Mouse (Mus musculus) limb, embryonic 13.5 days (tissue): ENCODE results near the gene Irgq. TPM values are rescaled to one million over a fixed set of nuclear protein-coding genes. Genes with fewer than 3 reads are reported as not detected.

Experiments
- ATAC-seq: fragments of 200-750 bp; cut with Nextera tagmentation; 2 replicates; pipeline ENCODE4 v1.8.0; 2017; ENCODE audit warnings: low read depth, moderate number of reproducible peaks, moderate TSS enrichment; ENCODE audit not compliant: low FRiP score
- H3K27ac ChIP-seq: fragments of 300-500 bp; sonication (generic); 2 replicates; pipeline ENCODE4 v1.5.1; 2015; ENCODE audit warnings: inconsistent platforms, mild to moderate bottlenecking, moderate library complexity
- H3K27me3 ChIP-seq: fragments of 300-500 bp; sonication (generic); 2 replicates; pipeline ENCODE4 v1.6.1; 2015; ENCODE audit warnings: mild to moderate bottlenecking, inconsistent platforms
- H3K36me3 ChIP-seq: fragments of 300-500 bp; sonication (generic); 2 replicates; pipeline ENCODE4 v1.6.1; 2015; ENCODE audit warnings: inconsistent platforms, mild to moderate bottlenecking, moderate library complexity
- H3K4me1 ChIP-seq: fragments of 300-500 bp; sonication (generic); 2 replicates; pipeline ENCODE4 v1.6.1; 2015; ENCODE audit warnings: inconsistent platforms
- H3K4me2 ChIP-seq: fragments of 300-500 bp; sonication (generic); replicated peaks from 2 replicates; pipeline ENCODE4 v1.6.1; 2015; ENCODE audit warnings: inconsistent platforms, mild to moderate bottlenecking, moderate library complexity
- H3K4me3 ChIP-seq: fragments of 300-500 bp; sonication (generic); 2 replicates; pipeline ENCODE4 v1.5.1; 2015; ENCODE audit warnings: moderate library complexity, mild to moderate bottlenecking, inconsistent platforms
- H3K9ac ChIP-seq: fragments of 300-500 bp; sonication (generic); 2 replicates; pipeline ENCODE4 v1.6.1; 2015; ENCODE audit warnings: mild to moderate bottlenecking, inconsistent platforms
- H3K9me3 ChIP-seq: fragments of 300-500 bp; sonication (generic); 2 replicates; pipeline ENCODE4 v1.6.1; 2016; ENCODE audit warnings: inconsistent platforms
- WGBS: fragments of 180-500 bp; shearing (Covaris S2); methylation state at CpG from one replicate; pipeline ENCODE4 v1.1.7; 2015; 5-methylcytosine and 5-hydroxymethylcytosine counted together
- polyA plus RNA-seq: library from polyadenylated mRNA; unstranded; fragments of >200 nt; fragmentation: Nextera tagmentation; extraction: Ambion mirVana; gene quantifications from 2 replicates; pipeline ENCODE4 v1.2.1, GENCODE M21; 2015

Gene Irgq
- polyA plus RNA-seq, 1 experiment from 2014 or later: 8.1 TPM

DNA sequence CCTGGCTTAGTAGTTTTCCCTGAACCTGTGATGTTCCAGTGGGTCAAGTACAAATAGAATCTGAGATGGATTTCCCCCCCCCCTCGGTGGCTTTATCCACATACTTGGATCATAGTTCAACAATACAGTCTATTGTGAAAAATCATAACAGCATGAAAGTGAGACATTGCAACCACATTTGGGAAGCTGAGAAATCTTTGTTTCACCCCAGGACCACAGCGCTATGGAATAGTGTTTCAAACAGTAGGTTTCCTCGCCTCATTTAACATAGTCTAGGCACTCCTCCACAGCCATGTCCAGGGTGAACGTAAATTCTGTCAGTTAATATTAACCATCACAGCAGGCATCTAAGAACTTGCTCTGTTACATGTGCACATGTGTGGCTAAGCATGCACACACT, 6.6 kb downstream of the Irgq start:
- peaks cover 15% of the 10 kb centered on the region for H3K27me3 ChIP-seq
- no peak overlapping the region for H3K4me3 ChIP-seq
- no peak overlapping the region for H3K9ac ChIP-seq
- H3K4me1 ChIP-seq: peaks cover 26% of the 10 kb centered on the region
- H3K4me2 ChIP-seq: no peak overlapping the region
- WGBS: 75% methylated on average over 4 of the region's 4 CpGs
- no peak for ATAC-seq
- peaks cover 42% of the 10 kb centered on the region for H3K36me3 ChIP-seq
- 0 out of 2 replicates have a peak, but pooled peaks cover 3% of the 10 kb centered on the region for H3K9me3 ChIP-seq
- no peak overlapping the region for H3K27ac ChIP-seq

DNA sequence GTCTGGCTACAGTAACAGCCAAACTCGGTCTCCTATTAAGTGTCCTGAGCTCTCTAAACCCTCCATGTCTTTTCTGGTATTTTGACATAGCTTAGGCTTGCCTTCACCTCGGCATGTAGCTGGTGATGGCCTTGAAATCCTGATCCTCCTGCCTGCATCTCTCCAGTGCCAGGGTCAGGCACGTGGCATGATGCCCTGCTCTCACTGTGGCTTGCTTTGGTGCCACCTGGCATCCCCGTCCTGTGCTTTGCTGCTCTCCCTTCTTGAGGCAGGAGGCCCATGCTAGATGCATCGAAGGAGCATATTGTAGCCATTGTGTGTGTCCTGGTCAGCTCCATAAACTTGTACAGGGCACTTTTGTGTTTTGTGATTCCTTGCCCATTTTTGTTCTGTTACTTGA, 7.1 kb downstream of the Irgq start:
- Histone ChIP-seq H3K4me3 (no peak overlapping the region), H3K9ac (no peak overlapping the region), H3K4me1 (peaks cover 21% of the 10 kb centered on the region), H3K9me3 (0 out of 2 replicates have a peak, but pooled peaks cover 3% of the 10 kb centered on the region), H3K36me3 (peaks cover 42% of the 10 kb centered on the region), H3K27me3 (peaks cover 15% of the 10 kb centered on the region), H3K27ac (no peak overlapping the region), H3K4me2 (no peak overlapping the region)
- no peak for ATAC-seq
- 74% methylated on average over 5 of the region's 5 CpGs for WGBS

- H3K4me3 ChIP-seq: no peak overlapping the region
- peaks cover 39% of the 10 kb centered on the region for H3K36me3 ChIP-seq
- H3K27me3 ChIP-seq: peaks cover 13% of the 10 kb centered on the region
- H3K4me2 ChIP-seq: no peak overlapping the region
- no peak overlapping the region for H3K27ac ChIP-seq
- H3K9ac ChIP-seq: no peak overlapping the region
- WGBS: 39% methylated on average over 5 of the region's 5 CpGs
- peaks cover 20% of the 10 kb centered on the region for H3K4me1 ChIP-seq
- 0 out of 2 replicates have a peak, but pooled peaks cover 3% of the 10 kb centered on the region for H3K9me3 ChIP-seq
- ATAC-seq: no peak
Observed at GRCm38 (mm10) chr7:24538154-24538553, 7.7 kb downstream of the Irgq start.

GRCm38 (mm10) chr7:24538701-24539100, 8.2 kb downstream of the Irgq start:
- 81% methylated on average over 5 of the region's 5 CpGs for WGBS

GRCm38 (mm10) chr7:24539686-24540085, 9.2 kb downstream of the Irgq start:
- no peak overlapping the region for H3K4me3 ChIP-seq
- 0 out of 2 replicates have a peak, but pooled peaks cover 3% of the 10 kb centered on the region for H3K9me3 ChIP-seq
- no peak for ATAC-seq
- H3K27me3 ChIP-seq: no peaks in the 10 kb centered on the region
- no peak overlapping the region for H3K4me2 ChIP-seq
- peaks cover 24% of the 10 kb centered on the region for H3K36me3 ChIP-seq
- no peak overlapping the region for H3K27ac ChIP-seq
- 94% methylated on average over 4 of the region's 4 CpGs for WGBS
- H3K9ac ChIP-seq: no peak overlapping the region
- 0 out of 2 replicates have a peak, but pooled peaks cover 5% of the 10 kb centered on the region for H3K4me1 ChIP-seq

More at GRCm38 (mm10) chr7:24538701-24539100, 8.2 kb downstream of the Irgq start:
- ATAC-seq: no peak
- Histone ChIP-seq H3K4me1 (peaks cover 14% of the 10 kb centered on the region), H3K4me2 (no peak overlapping the region), H3K27ac (no peak overlapping the region), H3K4me3 (no peak overlapping the region), H3K36me3 (peaks cover 34% of the 10 kb centered on the region), H3K9ac (no peak overlapping the region), H3K27me3 (peaks cover 7% of the 10 kb centered on the region), H3K9me3 (0 out of 2 replicates have a peak, but pooled peaks cover 3% of the 10 kb centered on the region)

- whole genome bisulfite sequencing: 77% methylated on average over 2 of the region's 2 CpGs
- ATAC-seq: no peak
- no peak overlapping the region for H3K4me2 ChIP-seq
Observed at GRCm38 (mm10) chr7:24544506-24544905, 14.0 kb downstream of the Irgq start.

GRCm38 (mm10) chr7:24546068-24546614, 15.7 kb downstream of the Irgq start, which contains the start of the genes Pinlyp and Xrcc1:
TSS of gene Pinlyp (minus strand) at chr7:24546118.
TSS of gene Xrcc1 (plus strand) at chr7:24546289.
- peak within 1 kb of the TSS; percentile 84 for H3K9ac ChIP-seq
- no peak for ATAC-seq
- H3K4me2 ChIP-seq: peak within 1 kb of the TSS; percentile 83
- WGBS: 29% methylated on average over 13 of the region's 13 CpGs
- peaks cover 31% of the 10 kb centered on the region for H3K36me3 ChIP-seq
- H3K27me3 ChIP-seq: no peaks in the 10 kb centered on the region
- peak within 1 kb of the TSS; percentile 77 for H3K4me3 ChIP-seq
- peaks cover 20% of the 10 kb centered on the region for H3K4me1 ChIP-seq
- peak within 1 kb of the TSS; percentile 79 for H3K27ac ChIP-seq
- no peaks in the 10 kb centered on the region for H3K9me3 ChIP-seq

More at GRCm38 (mm10) chr7:24544506-24544905, 14.0 kb downstream of the Irgq start:
- Histone ChIP-seq H3K9ac (no peak overlapping the region), H3K27ac (no peak overlapping the region), H3K36me3 (peaks cover 15% of the 10 kb centered on the region), H3K4me1 (peaks cover 20% of the 10 kb centered on the region), H3K27me3 (no peaks in the 10 kb centered on the region), H3K9me3 (no peaks in the 10 kb centered on the region), H3K4me3 (no peak overlapping the region)

DNA sequence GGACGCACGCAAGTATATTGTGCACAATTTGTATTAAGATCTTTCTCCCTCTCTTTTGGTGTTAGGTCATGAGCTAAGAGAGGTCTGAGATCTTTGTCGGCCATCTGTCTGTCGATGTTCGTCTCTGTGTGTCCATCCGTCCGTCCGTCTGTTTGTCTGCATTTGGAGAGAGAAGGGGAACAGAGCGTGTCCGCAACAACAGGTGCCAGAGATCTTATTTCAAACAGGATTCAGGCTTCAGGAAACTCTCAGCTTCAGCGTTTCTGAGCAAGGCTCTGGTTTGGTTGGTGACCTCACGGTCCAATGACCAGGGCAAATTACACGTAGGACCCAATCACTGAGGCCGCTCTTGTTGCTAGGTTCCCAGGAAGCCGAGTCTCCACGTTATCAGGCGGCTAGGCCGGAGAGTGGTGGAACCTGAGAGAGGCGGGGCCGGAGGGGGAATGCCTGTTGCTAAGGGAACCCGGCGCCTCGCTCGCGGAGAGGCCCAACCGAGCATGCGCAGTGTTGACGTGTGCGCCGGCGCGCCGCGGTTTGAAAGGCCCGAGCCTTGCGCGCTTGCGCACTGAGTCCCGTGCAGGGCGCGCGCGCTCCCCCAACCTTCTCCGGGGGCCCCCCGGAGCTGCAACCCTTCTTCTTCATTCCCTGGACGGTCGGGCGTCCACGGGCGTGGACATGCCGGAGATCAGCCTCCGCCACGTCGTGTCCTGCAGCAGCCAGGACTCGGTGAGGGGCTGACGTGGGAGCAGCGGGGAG, 16.3 kb downstream of the Irgq start:
- WGBS: under 1% methylated on average over 57 of the region's 57 CpGs
- peak overlapping the region; percentile 84 for H3K9ac ChIP-seq
- peak overlapping the region; percentile 79 for H3K27ac ChIP-seq
- H3K9me3 ChIP-seq: no peaks in the 10 kb centered on the region
- peak overlapping the region; percentile 77 for H3K4me3 ChIP-seq
- peaks cover 37% of the 10 kb centered on the region for H3K36me3 ChIP-seq
- H3K4me2 ChIP-seq: peak overlapping the region; percentile 83
- peak; percentile 99 for ATAC-seq
- peaks cover 18% of the 10 kb centered on the region for H3K4me1 ChIP-seq
- no peaks in the 10 kb centered on the region for H3K27me3 ChIP-seq

DNA sequence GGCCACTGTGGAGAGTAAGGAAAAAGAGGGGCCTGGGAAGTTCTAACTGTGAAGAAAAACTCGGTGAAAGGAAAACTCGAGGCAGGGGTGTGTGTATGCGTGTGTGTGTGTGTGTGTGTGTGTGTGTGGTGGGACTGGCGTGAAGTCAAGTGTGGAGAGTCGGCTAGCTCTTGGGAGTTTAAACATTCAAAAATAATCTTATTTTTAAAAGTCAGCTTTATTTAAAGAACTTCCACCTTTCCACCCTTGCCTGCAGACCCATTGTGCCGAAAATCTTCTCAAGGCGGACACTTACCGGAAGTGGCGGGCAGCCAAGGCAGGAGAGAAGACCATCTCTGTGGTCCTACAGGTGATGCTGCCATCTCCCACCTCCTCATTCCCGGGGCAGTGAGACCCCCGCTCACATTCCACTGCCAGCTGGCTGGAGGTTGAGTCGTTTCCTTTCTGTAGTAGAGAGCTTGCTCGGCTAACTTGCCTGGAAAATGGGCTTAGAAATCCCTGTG, 17.1 kb downstream of the Irgq start:
- Histone ChIP-seq H3K9me3 (no peaks in the 10 kb centered on the region), H3K4me2 (peak overlapping the region; percentile 83), H3K36me3 (peaks cover 45% of the 10 kb centered on the region), H3K4me1 (peaks cover 18% of the 10 kb centered on the region), H3K27ac (peak overlapping the region; percentile 79), H3K27me3 (no peaks in the 10 kb centered on the region), H3K9ac (peak overlapping the region; percentile 84), H3K4me3 (peak overlapping the region; percentile 77)
- 24% methylated on average over 13 of the region's 13 CpGs for WGBS
- no peak for ATAC-seq

DNA sequence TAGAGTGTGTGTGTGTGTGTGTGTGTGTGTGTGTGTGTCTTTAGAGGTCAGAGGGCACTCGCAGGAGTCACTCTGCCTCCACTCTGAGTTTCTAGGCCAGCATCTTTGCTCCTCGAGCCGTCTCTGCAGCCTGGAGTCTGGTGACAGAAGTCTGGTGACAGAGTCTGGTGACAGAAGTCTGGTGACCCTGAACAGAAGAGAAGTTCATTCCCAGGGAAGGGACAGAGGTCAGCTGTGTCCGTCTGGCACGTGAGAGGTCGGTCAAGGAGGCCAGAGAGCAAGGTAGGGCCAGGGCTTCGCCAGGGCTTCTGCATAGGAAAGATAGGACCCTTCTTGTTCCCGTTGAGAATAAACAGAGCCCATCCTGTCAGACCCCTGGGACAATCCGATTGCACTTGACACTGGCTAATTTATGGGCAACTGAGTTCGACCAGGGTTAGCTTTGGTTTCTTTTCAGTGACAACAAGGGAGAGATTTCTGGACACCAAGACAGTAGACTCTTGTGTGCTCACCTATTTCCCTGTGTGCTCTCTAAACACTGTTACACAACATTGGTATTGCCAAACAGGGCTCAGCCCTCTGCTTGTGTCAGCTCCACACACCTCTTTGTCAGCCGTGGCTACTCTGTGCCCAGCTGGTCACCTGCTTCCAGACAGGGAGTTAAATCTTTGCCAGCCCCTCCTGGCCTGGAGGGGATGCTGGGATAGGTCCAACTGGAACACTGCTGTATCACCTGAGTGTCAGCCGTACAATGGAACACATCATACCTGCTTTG, 21.7 kb downstream of the Irgq start:
- 92% methylated on average over 12 of the region's 12 CpGs for WGBS
- Histone ChIP-seq H3K36me3 (peaks cover 82% of the 10 kb centered on the region), H3K27ac (no peak overlapping the region), H3K4me2 (no peak overlapping the region), H3K4me1 (peaks cover 11% of the 10 kb centered on the region), H3K9me3 (no peaks in the 10 kb centered on the region), H3K4me3 (no peak overlapping the region), H3K9ac (no peak overlapping the region), H3K27me3 (no peaks in the 10 kb centered on the region)
- no peak for ATAC-seq

DNA sequence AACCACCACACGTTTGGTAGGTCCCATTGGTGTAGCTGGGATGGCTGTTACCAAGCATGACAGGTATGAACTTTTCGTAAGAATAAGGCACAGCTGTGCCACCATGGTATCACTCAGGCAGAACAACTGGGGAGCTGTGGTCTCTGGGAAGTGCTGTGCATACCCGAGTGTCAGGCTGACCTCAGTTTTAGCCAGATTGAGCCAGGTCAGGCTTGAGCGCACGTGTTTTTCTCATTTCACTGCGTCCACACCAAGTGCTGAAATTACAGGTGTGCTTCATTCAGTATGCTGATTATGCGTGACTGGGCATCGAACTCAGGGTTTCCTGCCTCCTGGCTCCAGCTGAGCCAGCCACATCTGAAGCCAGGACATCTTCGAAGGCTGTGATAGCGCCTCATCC, 25.3 kb downstream of the Irgq start:
- Histone ChIP-seq H3K27ac (no peak overlapping the region), H3K9ac (no peak overlapping the region), H3K4me2 (no peak overlapping the region), H3K9me3 (no peaks in the 10 kb centered on the region), H3K4me1 (no peaks in the 10 kb centered on the region), H3K36me3 (peaks cover 82% of the 10 kb centered on the region), H3K27me3 (no peaks in the 10 kb centered on the region), H3K4me3 (no peak overlapping the region)
- no peak for ATAC-seq
- WGBS: 92% methylated on average over 10 of the region's 10 CpGs

DNA sequence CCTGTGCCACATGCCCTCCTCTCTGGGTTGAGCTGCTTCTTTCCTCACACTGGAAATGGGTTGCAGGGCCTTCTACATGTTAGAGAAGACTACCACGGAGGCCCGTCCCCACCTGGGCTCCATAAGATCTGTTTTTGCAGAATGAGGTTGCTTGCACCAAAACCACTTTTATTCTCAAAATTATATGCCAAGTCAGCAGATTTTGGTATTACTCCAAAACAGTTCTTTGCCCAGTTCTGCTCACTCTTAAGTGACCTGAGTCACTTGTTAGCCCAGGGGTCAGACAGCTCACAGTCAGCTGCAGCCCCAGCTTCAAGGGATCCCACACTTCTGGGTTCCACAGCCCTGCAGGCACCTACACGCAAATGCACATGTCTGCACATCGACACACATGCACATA, 31.0 kb downstream of the Irgq start:
- Histone ChIP-seq H3K27me3 (no peaks in the 10 kb centered on the region), H3K27ac (no peak overlapping the region), H3K9ac (no peak overlapping the region), H3K4me1 (no peaks in the 10 kb centered on the region), H3K4me2 (no peak overlapping the region), H3K4me3 (no peak overlapping the region), H3K36me3 (peaks cover 72% of the 10 kb centered on the region), H3K9me3 (no peaks in the 10 kb centered on the region)
- ATAC-seq: no peak
- WGBS: 86% methylated on average over 4 of the region's 4 CpGs
